Comparison of ENCODE assay signal across 8 mouse cellular contexts in genomic region chr2:155613326-155613755, GRCm38 (mm10). TPM values are rescaled to one million over a fixed set of nuclear protein-coding genes. Genes with fewer than 3 reads are reported as not detected.
DNase-seq lines count a peak whose midpoint lies in the region; ATAC-seq and TF ChIP-seq lines count a peak whose summit lies in the region.

No protein-coding gene starts in this region.

- no peak overlapping the region for H3K27ac ChIP-seq in kidney, adult 2 months (ENCODE audit: insufficient read depth, low read depth, low read length)
- no peak overlapping the region for H3K27ac ChIP-seq in lung, embryonic 16.5 days (ENCODE audit: low read length)

- H3K9me3 ChIP-seq in lung, embryonic 16.5 days (ENCODE audit: control insufficient read depth, low read length), result no peaks in the 10 kb centered on the region

- no peaks in the 10 kb centered on the region for H3K36me3 ChIP-seq in kidney, adult 2 months (ENCODE audit: control insufficient read depth, insufficient read depth, low read length)
- H3K36me3 ChIP-seq in lung, embryonic 16.5 days (ENCODE audit: control insufficient read depth, insufficient read depth, low read length), result no peaks in the 10 kb centered on the region

- peak; percentile 96 for ATAC-seq in lung, embryonic 16.5 days (ENCODE audit: low read depth)
- peak; percentile 57 for ATAC-seq in neutrophil, adult 5-6 weeks (ENCODE audit: extremely low read depth, insufficient number of reproducible peaks, low FRiP score, poor library complexity, severe bottlenecking)

- H3K4me1 ChIP-seq in kidney, adult 2 months (ENCODE audit: control insufficient read depth, insufficient read depth, low read length), result peaks cover 3% of the 10 kb centered on the region; the same call in 1 of the 2 replicates
- H3K4me1 ChIP-seq in lung, embryonic 16.5 days (replicated peaks; ENCODE audit: control insufficient read depth, insufficient read depth, low read length), result 0 out of 2 replicates have a peak, but pooled peaks cover 2% of the 10 kb centered on the region

- H3K27me3 ChIP-seq in kidney, adult 2 months (replicated peaks; ENCODE audit: control insufficient read depth, insufficient read depth, low read length), result no peaks in the 10 kb centered on the region
- no peaks in the 10 kb centered on the region for H3K27me3 ChIP-seq in lung, embryonic 16.5 days (ENCODE audit: control insufficient read depth, insufficient read depth, low read depth, low read length)

- DNase-seq in urinary bladder, postnatal 14 days (ENCODE audit: low spot score), result peak; percentile 72
- no peak for DNase-seq in urinary bladder, adult 2 months (ENCODE audit: low spot score)
- peak; percentile 69 to 82 for DNase-seq in cerebellum, postnatal 14 days
- DNase-seq in gastrocnemius, postnatal 25 days, result peak; percentile 40
- DNase-seq in kidney, adult 2 months, result peak; percentile 76
- no peak for DNase-seq in layer of hippocampus, postnatal 10 days (ENCODE audit: low spot score in 2 of 2)

- TF ChIP-seq POLR2A in kidney, adult 2 months (IDR thresholded peaks at IDR 0.05; ENCODE audit: low read depth, low read length), result no peak

- no peak for TF ChIP-seq CTCF in kidney, adult 2 months (conservative IDR thresholded peaks at IDR 0.05; ENCODE audit: insufficient read depth, insufficient read length, low read depth, low read length)

- no peak overlapping the region for H3K9ac ChIP-seq in lung, embryonic 16.5 days (ENCODE audit: low read length)

- peak overlapping the region; percentile 31 for H3K4me3 ChIP-seq in kidney, adult 2 months (ENCODE audit: insufficient read depth, low read depth, low read length)
- peak overlapping the region; percentile 33 for H3K4me3 ChIP-seq in lung, embryonic 16.5 days (ENCODE audit: low read length)

- peak overlapping the region; percentile 52 for H3K4me2 ChIP-seq in lung, embryonic 16.5 days (ENCODE audit: low read depth, low read length)

- 9% methylated on average over 20 of the region's 20 CpGs for whole genome bisulfite sequencing in kidney, adult 2 months
- 3% methylated on average over 20 of the region's 20 CpGs for WGBS in lung, embryonic 16.5 days

RNA-seq across cellular contexts. Expression of gene Myh7b, which starts 2.3 kb away (rescaled TPM):
- 0.01 TPM in 1 of 2 replicates, not detected in the other for polyA plus RNA-seq in urinary bladder, adult 2 months (2012; rRNA removed)
- total RNA-seq in gastrocnemius, postnatal 25 days (2021), result 1 to 10 TPM in 1 of 2 experiments, under 1 TPM in 1; 0.88 to 5.0 TPM
- polyA plus RNA-seq in kidney, adult 2 months (2012; rRNA removed), result 0.05 TPM in 1 of 2 replicates, not detected in the other
- 0.18 and 0.75 TPM in 2 replicates for polyA plus RNA-seq in lung, embryonic 16.5 days (2015; fragmentation: Nextera tagmentation; extraction: Ambion mirVana)
- not detected in 2 replicates for total RNA-seq in neutrophil, adult 5-6 weeks (2017)
- total RNA-seq in layer of hippocampus, postnatal 10 days (2021), result 1 to 10 TPM; 2.6 to 4.2 TPM

RNA-seq across cellular contexts. Expression of gene Gss, which starts 20.7 kb away (rescaled TPM):
- 15.4 and 17.5 TPM in 2 replicates for polyA plus RNA-seq in urinary bladder, adult 2 months (2012; rRNA removed)
- total RNA-seq in gastrocnemius, postnatal 25 days (2021), result 1 to 10 TPM; 5.6 to 5.9 TPM
- 248 and 308 TPM in 2 replicates for polyA plus RNA-seq in kidney, adult 2 months (2012; rRNA removed)
- 27.7 and 32.0 TPM in 2 replicates for polyA plus RNA-seq in lung, embryonic 16.5 days (2015; fragmentation: Nextera tagmentation; extraction: Ambion mirVana)
- total RNA-seq in neutrophil, adult 5-6 weeks (2017), result 10.9 and 13.5 TPM in 2 replicates
- 10 to 100 TPM; 11.6 to 15.2 TPM for total RNA-seq in layer of hippocampus, postnatal 10 days (2021)

Comparison
In these comparisons a context has a peak if more than half of its experiments do, and no peak if none do; other contexts are left out.
1. DNase-seq: peak in urinary bladder, postnatal 14 days (single experiment), cerebellum, postnatal 14 days (2 of 2), gastrocnemius, postnatal 25 days (single experiment) and kidney, adult 2 months (single experiment); none in urinary bladder, adult 2 months (single experiment) and layer of hippocampus, postnatal 10 days (0 of 2).